Mouse (Mus musculus): Measurements from ENCODE around the gene Fnbp4. TPM values are rescaled to one million over a fixed set of nuclear protein-coding genes. Genes with fewer than 3 reads are reported as not detected.
"Not testable (repeated sequence)": the region's sequence is repeated elsewhere in the genome, so short reads cannot be mapped to it uniquely, and the experiment has no call there.

The Fnbp4 gene
- total RNA-seq, 2 experiments from 2014 or later, result 72.0 to 87.7 TPM

DNA sequence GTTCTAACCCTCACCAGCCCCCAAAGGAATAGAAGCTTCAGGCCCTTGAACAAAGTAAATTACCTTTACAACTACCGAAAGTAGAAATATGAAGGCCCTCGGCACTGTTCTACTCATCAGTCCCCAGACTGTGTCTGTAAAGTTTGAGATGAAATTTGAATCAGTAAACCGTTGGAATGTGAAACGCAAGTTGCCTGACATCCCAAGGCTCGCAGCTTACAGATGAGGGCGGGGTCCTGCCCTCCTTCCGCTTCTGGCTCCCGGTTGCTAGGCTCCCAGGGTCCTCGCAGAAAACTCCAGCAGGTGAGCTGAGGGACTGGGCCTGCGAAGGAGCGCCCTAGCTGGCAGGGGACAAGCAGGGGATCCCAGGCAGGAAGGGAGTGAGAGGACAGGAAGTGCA, 37.3 kb downstream of the Fnbp4 start, which contains the start of gene Agbl2:
Gene Agbl2 (plus strand): TSS at position 270 of the 400 bp plus-strand sequence.
- peak in 1 of 2 experiments; percentile 8 for DNase-seq (ENCODE audit: low spot score in 2 of 2)

DNA sequence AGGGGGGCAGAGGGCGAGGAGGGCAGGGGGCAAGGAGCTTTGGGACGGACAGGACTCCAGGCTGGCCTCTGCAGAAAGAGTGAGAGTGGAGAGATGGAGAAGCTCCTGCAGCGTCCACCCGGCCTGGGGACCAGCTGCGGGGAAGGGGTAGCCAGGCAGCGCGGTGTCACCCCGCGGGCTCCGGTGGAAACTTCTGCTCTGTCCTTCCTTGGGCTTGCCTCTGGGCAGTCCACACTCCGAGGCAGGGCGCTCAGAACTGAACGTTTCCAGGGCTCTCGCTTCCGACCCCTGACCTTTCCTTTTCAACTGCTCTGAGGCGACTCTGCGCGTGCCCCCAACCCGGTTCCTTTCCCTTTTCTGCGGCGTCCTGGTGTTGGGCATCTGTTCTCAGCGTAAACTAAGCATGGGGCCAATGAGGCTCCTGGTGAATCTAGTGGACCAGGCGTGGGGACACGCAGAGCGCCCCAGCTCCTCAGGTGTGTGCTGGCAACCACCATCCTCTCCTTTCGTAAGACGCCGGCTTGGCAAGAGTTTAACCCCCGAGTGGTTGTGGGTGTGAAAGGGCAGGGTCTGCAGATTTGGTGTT, 37.8 kb downstream of the Fnbp4 start:
- DNase-seq (ENCODE audit: low spot score in 2 of 2), result peak; percentile 19 to 22

DNA sequence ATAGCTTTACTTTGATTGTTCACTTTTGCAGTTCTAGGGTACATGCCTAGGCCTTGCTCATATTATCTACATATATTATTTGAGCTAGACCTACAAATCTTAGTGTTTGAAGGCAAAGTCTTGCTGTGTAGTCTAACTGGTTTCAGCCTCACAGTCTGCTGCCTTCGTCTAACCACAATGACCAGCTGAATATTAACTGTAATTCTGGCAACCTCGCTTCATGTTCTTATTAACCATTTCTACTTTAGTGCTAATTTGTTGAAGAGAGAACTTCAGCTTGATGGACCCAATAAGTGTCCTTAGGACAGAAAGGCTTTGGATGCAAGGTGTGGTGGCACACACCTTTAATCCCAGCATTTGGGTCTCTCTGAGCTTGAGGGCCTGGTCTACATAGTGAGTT, 43.0 kb downstream of the Fnbp4 start:
- no peak for DNase-seq (ENCODE audit: low spot score in 2 of 2)

DNA sequence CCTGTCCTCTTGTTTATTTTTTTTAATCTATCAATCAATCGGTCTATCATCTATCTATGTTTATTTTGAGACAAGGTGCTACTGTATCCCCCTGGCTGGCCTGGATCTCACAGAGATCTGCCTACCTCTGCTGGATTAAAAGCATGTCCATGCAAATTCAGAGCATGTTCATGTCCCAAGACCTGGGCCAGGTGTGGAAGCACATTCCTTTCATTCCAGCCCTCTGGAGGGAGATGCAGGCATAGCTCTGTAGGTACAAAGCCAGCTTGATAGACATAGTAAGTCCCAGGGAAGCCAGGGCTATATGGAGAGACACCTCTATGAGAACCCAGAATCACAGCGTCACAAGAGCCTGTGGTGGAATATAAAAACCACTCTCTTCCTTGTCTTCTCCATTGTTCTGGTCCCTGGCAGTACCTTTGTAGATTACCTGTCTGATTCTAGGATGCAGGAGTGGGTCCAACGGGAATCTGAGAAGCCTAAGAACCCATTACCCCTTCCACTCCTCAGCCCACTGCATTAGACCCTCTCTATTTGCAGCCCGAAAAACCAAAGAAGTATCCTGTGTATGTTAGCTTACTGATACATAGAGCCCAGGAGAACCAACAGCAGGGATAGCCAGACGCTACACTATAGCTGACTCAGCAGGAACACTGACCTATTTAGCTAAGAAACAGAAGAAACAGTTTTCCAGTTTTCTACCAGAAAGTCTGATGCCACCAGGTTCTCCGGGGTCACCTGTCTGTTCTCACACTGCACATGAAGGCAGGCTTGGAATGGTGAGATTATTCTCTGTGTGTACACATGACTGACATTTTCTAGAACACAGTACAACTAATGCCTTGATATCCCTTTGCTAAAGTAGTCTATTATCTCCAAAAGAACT, 63.3 kb downstream of the Fnbp4 start:
- DNase-seq (ENCODE audit: low spot score in 2 of 2), result no peak

DNA sequence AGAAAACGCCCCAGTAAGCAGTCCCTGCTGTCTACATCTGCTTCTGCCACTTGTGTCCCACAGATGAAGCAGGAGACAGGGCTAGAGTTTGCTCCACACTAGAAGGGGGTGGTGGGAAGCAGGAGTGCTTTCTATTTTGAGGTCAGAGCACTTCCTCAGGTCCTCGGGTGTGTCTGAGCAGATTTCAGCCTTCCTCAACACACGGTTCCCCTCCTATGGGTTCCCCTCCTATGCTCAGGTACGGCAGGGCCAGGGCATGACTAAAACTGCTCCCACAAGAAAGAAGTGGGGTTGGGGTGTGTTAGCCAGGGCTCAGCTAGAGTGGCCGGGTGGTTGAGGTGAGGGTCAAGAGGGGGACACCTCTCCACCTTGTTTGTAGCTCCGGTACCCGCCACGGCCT, 65.6 kb downstream of the Fnbp4 start:
- DNase-seq (ENCODE audit: low spot score in 2 of 2), result no peak

DNA sequence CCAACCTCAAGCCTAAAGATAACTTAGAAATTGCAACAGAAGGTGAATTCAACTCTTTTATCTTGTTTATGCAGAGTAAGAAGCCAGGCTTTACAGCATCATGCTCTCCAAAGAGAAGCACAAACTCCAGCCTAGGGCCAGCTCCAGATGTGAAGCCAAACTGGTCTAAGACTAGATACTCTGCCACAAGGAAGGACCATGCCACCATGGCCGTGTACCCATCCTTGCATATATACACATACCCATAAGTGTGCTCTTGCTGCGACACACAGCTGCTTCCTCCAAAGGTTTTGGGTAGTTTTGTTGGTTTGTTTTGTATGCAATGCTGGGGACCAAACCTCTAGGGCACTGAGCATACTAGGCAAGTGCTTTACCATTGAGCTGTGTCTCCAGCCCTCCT, 70.1 kb downstream of the Fnbp4 start:
- DNase-seq (ENCODE audit: low spot score in 2 of 2), result no peak

DNA sequence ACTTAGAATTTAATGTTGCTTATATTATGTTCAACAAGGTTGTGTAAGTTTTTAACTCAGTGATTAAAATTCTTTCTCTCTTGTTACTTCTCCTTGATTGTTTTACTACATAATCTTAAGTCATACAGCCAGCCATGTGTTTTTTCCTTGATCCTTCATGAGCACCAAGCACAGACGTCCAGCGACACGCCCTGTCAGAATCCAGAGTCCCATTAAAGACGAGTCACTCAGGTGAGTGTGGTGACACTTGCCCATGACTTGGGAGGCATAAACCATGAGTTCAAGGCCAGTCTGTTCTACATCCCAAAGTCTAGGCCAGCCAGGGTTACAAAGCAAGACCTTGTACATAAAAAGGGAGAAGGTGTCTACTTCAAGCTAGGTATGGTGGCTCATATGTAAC, 71.0 kb downstream of the Fnbp4 start:
- no peak for DNase-seq (ENCODE audit: low spot score in 2 of 2)

DNA sequence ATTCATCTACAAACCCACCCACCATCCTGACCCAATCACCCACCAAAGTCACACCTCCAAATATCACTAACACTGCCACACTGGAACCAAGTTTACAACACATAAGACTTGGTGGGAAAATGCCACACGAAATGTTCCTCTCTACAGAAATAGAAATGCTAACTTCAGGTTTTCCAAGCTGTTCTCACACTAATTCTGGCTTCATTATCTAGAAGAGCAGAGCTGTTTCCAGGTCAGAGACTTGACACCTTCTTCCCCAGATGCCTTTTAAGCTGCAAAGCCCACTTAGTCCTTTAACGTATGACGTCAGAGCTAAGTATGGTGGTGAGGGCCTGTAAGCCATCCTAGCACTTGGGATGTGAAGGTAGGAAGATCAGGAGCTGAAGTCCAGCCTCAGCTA, 73.5 kb downstream of the Fnbp4 start:
- DNase-seq (ENCODE audit: low spot score in 2 of 2), result no peak

DNA sequence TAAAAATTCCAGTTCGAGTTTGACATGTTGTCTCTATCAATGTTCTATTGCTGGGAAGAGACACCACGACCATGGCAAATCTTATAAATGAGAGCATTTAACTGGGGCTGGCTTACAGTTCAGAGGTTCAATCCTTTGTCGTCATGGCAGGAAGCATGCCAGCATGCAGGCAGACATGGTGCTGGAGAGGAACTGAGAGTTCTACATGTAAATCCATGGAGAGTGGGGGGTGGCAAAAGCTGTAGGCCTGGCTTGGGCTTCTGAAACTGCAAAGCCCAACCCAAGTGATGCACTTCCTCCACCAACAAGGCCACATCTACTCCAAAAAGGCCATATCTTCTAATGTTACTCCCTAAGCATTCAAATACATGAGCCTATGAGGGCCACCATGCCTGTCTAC, 75.7 kb downstream of the Fnbp4 start:
- DNase-seq (ENCODE audit: low spot score in 2 of 2), result no peak

DNA sequence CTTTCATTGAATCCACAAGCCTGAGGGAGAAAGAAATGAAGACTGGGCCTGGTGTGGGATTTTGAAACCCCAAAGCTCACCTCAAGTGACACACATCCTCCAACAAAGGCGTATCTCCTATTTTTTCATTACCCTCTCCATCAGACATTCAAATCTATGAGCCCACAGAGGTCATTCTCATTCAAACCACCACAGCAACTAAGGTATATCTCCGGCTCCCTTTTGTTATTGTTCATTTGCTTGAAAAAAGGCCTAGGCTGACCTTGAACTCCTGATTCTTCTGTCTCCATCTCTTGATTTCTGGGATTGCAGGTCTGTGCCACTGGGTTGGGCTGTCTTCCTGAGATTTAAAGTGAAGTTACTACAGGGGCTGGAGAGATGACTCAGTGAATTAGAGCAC, 77.8 kb downstream of the Fnbp4 start:
- no peak for DNase-seq (ENCODE audit: low spot score in 2 of 2)

DNA sequence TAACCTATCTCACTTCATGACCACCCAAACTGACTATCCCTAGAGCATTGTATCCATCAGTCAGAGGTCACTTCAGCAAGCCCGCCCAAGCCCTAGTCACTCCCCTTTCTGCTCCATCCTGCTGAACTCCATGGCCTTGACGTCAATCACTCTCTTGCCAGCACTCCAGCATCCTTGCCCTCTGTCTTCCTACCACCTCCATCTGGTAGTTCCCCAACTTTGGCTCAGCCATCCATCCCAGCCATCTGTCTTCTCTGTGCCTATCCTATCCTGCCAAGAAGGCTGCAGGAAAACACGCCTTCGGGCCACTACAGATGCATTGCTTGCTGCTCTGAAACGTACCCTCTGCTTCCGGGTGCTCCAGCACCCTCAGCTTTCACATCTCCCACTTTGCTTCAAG, 78.6 kb downstream of the Fnbp4 start:
- DNase-seq (ENCODE audit: low spot score in 2 of 2), result peak; percentile 12 to 24

DNA sequence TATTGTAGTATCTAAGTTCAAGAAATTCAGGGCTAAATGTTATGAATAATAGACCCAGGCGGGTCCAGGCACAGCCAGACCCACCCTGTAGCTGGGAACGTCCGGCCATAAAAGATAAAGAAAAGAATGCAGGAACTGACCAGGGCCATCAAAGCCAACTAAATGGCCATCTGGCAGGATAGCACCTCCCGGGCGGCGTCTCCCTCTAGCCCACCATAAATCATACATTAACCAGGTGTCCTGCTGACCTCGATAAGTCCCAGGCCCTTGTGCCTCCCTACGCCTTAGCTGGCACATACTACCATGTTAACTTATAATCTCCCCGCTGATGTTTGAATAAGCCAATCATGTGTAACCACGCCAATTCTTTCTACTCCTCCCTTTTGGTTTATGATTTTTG, 79.4 kb downstream of the Fnbp4 start:
- DNase-seq (ENCODE audit: low spot score in 2 of 2), result not testable (repeated sequence)

DNA sequence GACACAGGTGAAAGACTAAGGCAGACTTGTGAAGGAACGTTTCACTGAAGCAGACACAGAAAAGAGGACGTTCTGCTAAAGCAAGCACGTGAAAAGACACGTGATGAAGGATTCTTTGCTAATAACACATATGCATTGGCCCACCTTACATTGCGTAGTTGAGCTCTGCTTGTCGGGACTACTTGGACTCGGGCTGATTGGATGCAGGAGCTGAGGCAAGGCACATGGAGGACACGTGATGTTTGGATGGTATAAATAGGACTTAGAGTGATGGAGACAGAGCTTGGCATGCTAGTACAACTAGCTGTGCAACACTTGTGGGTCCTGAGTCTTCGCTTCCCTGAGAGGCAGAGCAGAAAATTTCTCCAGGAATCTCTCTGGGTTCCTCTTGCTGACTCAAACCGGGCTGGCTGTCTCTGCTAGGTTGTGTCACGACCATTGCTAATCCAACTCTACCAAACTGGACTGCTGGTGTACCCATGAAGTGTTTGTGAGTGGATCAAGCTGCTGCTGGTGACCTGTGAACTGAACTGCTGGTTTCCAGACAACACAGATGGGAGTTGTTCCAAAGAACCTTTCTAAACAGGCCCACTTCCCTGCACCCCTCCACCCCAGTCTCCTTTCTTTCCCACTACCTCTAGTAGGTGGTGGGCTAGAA, 80.5 kb downstream of the Fnbp4 start:
- DNase-seq (ENCODE audit: low spot score in 2 of 2), result no peak

DNA sequence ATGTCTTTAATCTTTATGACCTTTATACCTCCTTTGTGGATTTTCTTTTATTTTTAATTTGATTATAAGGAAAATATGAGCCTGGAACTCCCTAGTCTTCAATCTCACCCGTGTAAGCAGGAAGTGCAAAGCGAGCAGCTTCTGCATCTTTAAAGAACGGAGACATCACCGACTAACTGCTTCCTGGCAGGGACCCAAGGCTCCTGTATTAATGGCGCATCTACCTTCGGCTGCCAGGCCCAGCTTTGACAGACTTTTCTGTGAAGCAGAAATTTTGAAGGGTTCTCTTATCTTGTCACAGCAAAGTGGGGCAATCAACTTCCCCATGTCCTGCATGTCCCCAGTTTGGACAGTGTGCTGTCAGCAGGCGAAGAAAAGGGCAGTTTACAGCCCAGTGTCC, 83.6 kb downstream of the Fnbp4 start:
- DNase-seq (ENCODE audit: low spot score in 2 of 2), result no peak

Other genes with a start within 250 kb of the Fnbp4 start
- gene Ptprj, start 164.7 kb upstream of the Fnbp4 start, total RNA-seq (2021), result 10 to 100 TPM; 67.7 to 73.0 TPM
- 10 to 100 TPM; 17.6 to 20.2 TPM for gene Nup160, start 68.2 kb upstream of the Fnbp4 start, total RNA-seq (2021)
- 1 to 10 TPM in 1 of 2 experiments, under 1 TPM in 1; 0.45 to 1.0 TPM for gene Agbl2, start 37.4 kb downstream of the Fnbp4 start, total RNA-seq (2021)
- 100 to 1,000 TPM; 141 to 156 TPM for gene Mtch2, start 101.8 kb downstream of the Fnbp4 start, total RNA-seq (2021)
- gene C1qtnf4, start 140.5 kb downstream of the Fnbp4 start, total RNA-seq (2021), result 100 to 1,000 TPM; 157 to 186 TPM
- 10 to 100 TPM; 30.9 to 34.9 TPM for gene Kbtbd4, start 159.4 kb downstream of the Fnbp4 start, total RNA-seq (2021)
- 100 to 1,000 TPM; 224 to 227 TPM for gene Ndufs3, start 159.5 kb downstream of the Fnbp4 start, total RNA-seq (2021)
- gene Celf1, start 195.0 kb downstream of the Fnbp4 start, total RNA-seq (2021), result 100 to 1,000 TPM; 109 to 116 TPM